Mouse (Mus musculus): ENCODE data around the gene Dpyd. TPM values are rescaled to one million over a fixed set of nuclear protein-coding genes. Genes with fewer than 3 reads are reported as not detected.

The Dpyd gene
- polyA plus RNA-seq, 1 experiment from 2014 or later = 6.6 TPM

- H3K4me2 ChIP-seq (replicated peaks) = no peak overlapping the region
- no peak overlapping the region for H3K27ac ChIP-seq (replicated peaks)
- no peaks in the 10 kb centered on the region for H3K36me3 ChIP-seq
- H3K4me3 ChIP-seq = no peak overlapping the region
- H3K9ac ChIP-seq (replicated peaks) = no peak overlapping the region
- no peaks in the 10 kb centered on the region for H3K9me3 ChIP-seq
- ATAC-seq (replicated peaks) = no peak
- WGBS = 93% methylated on average over 3 of the region's 3 CpGs
- H3K4me1 ChIP-seq = no peaks in the 10 kb centered on the region
- H3K27me3 ChIP-seq = no peaks in the 10 kb centered on the region
Measured at GRCm38 (mm10) chr3:118750269-118750668, 188.3 kb downstream of the Dpyd start.

DNA sequence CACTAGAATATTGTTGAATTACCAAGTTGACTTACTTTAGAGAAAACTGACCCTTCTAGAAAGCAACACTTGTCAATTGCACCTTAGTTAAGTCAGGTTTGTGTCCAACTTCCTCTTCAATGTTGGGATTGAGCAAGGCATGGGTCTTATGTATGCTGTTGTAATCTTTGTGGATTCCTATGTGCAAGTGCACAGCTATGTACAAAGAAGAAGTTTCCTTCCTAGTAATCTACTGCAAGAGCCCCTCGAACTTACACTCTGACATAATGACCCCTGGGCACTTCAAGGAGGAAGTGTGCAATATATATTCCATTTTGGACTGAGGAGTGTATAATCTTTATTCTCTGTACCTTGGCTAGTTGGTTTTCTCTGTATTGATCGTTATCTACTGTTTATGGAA, 191.7 kb downstream of the Dpyd start:
- Histone ChIP-seq H3K9ac (replicated peaks) (no peak overlapping the region), H3K4me2 (replicated peaks) (no peak overlapping the region), H3K9me3 (no peaks in the 10 kb centered on the region), H3K27me3 (no peaks in the 10 kb centered on the region), H3K4me3 (no peak overlapping the region), H3K36me3 (no peaks in the 10 kb centered on the region), H3K4me1 (no peaks in the 10 kb centered on the region), H3K27ac (replicated peaks) (no peak overlapping the region)
- no peak for ATAC-seq (replicated peaks)
- 90% methylated on average over 2 of the region's 2 CpGs for WGBS

DNA sequence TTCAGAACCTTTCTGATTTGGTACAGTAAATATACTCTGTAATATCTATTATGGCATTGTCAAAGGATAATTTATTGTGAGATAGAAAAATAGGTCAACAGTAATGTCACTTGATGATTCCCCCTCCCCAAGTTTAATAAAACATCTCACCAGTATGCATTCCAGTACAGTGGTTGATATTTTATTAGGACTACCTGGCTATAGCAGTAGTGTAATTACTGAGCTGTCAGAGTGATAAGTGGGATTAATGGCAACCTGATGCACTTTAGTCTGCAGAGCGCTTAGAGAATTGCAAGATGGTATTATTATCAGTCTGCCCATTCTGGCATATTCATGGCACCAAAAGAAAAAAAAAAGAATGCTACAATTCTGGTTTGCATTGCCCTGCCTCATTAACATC, 194.2 kb downstream of the Dpyd start:
- Histone ChIP-seq H3K9me3 (no peaks in the 10 kb centered on the region), H3K27me3 (no peaks in the 10 kb centered on the region), H3K9ac (replicated peaks) (no peak overlapping the region), H3K4me1 (no peaks in the 10 kb centered on the region), H3K4me2 (replicated peaks) (no peak overlapping the region), H3K27ac (replicated peaks) (no peak overlapping the region), H3K4me3 (no peak overlapping the region), H3K36me3 (no peaks in the 10 kb centered on the region)
- WGBS = 70% methylated on average over 1 of the region's 1 CpGs
- ATAC-seq (replicated peaks) = no peak

- H3K27me3 ChIP-seq = no peaks in the 10 kb centered on the region
- no peaks in the 10 kb centered on the region for H3K36me3 ChIP-seq
- no peak overlapping the region for H3K4me2 ChIP-seq (replicated peaks)
- ATAC-seq (replicated peaks) = no peak
- H3K9me3 ChIP-seq = no peaks in the 10 kb centered on the region
- WGBS = 80% methylated on average over 1 of the region's 1 CpGs
- no peak overlapping the region for H3K9ac ChIP-seq (replicated peaks)
- H3K4me3 ChIP-seq = no peak overlapping the region
- H3K27ac ChIP-seq (replicated peaks) = no peak overlapping the region
- H3K4me1 ChIP-seq = no peaks in the 10 kb centered on the region
Measured at GRCm38 (mm10) chr3:118812885-118813284, 251.0 kb downstream of the Dpyd start.

DNA sequence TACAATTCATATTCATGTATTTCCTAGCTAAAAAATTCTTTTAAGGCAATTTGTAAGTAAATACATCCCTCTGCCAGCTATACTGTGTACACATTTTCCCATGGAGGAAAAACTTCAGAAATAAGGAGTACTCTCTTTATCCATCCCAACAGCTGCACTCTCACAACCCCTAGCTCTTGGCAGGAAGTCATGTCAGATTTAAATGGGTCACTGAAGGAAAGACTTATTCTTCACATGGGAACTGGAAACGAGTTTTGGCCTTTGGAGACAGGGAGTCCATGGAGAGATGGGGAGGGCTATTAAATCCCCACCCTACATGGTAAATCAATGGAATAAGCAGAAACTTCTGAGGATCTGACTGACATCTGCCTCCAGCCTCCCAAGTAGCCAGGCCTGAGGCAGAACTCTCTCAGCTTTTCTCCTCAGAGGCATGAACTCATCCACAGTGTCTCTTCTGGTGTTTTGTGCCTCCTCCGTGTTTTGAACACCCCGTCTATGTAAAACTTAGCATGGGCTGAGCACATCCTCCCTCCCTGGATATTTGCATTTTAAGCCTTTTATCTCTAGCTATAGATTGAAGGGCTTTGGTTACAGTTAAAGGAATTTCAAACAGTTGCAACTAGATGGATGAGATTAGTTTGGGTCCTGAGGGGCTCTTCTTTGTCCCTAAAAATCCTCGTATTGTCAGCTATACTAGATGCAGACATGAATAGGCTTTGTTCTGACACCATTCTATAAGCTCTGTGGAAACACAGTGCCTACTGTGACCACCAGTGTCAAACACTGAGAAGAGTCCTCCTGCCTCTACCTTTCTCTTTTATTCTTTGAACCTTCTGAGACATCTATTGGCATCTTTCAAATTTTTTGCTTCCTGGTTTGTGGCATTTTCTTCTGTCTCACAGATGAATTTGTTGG, 288.9 kb downstream of the Dpyd start:
- no peaks in the 10 kb centered on the region for H3K27me3 ChIP-seq
- ATAC-seq (replicated peaks) = no peak
- H3K36me3 ChIP-seq = no peaks in the 10 kb centered on the region
- no peak overlapping the region for H3K4me2 ChIP-seq (replicated peaks)
- H3K4me1 ChIP-seq = no peaks in the 10 kb centered on the region
- H3K9ac ChIP-seq (replicated peaks) = no peak overlapping the region
- H3K9me3 ChIP-seq = no peaks in the 10 kb centered on the region
- 21% methylated on average over 4 of the region's 4 CpGs for WGBS
- H3K27ac ChIP-seq (replicated peaks) = no peak overlapping the region
- H3K4me3 ChIP-seq = no peak overlapping the region

GRCm38 (mm10) chr3:118852711-118853110, 290.8 kb downstream of the Dpyd start:
- 88% methylated on average over 5 of the region's 5 CpGs for whole genome bisulfite sequencing
- Histone ChIP-seq H3K9me3 (no peaks in the 10 kb centered on the region), H3K4me2 (replicated peaks) (no peak overlapping the region), H3K9ac (replicated peaks) (no peak overlapping the region), H3K27me3 (no peaks in the 10 kb centered on the region), H3K36me3 (no peaks in the 10 kb centered on the region), H3K4me3 (no peak overlapping the region), H3K27ac (replicated peaks) (no peak overlapping the region), H3K4me1 (no peaks in the 10 kb centered on the region)
- ATAC-seq (replicated peaks) = no peak

GRCm38 (mm10) chr3:118855411-118855810, 293.5 kb downstream of the Dpyd start:
- H3K27ac ChIP-seq (replicated peaks) = no peak overlapping the region
- no peak overlapping the region for H3K9ac ChIP-seq (replicated peaks)
- H3K4me3 ChIP-seq = no peak overlapping the region
- H3K9me3 ChIP-seq = no peaks in the 10 kb centered on the region
- H3K4me2 ChIP-seq (replicated peaks) = no peak overlapping the region
- H3K27me3 ChIP-seq = no peaks in the 10 kb centered on the region
- no peaks in the 10 kb centered on the region for H3K4me1 ChIP-seq
- no peak for ATAC-seq (replicated peaks)
- H3K36me3 ChIP-seq = no peaks in the 10 kb centered on the region
- WGBS = 67% methylated on average over 7 of the region's 7 CpGs

- Histone ChIP-seq H3K4me3 (no peak overlapping the region), H3K36me3 (no peaks in the 10 kb centered on the region), H3K9ac (replicated peaks) (no peak overlapping the region), H3K27ac (replicated peaks) (no peak overlapping the region), H3K4me2 (replicated peaks) (no peak overlapping the region), H3K27me3 (no peaks in the 10 kb centered on the region), H3K9me3 (no peaks in the 10 kb centered on the region), H3K4me1 (no peaks in the 10 kb centered on the region)
- 81% methylated on average over 10 of the region's 10 CpGs for WGBS
- no peak for ATAC-seq (replicated peaks)
Measured at GRCm38 (mm10) chr3:118869113-118870107, 307.5 kb downstream of the Dpyd start.

DNA sequence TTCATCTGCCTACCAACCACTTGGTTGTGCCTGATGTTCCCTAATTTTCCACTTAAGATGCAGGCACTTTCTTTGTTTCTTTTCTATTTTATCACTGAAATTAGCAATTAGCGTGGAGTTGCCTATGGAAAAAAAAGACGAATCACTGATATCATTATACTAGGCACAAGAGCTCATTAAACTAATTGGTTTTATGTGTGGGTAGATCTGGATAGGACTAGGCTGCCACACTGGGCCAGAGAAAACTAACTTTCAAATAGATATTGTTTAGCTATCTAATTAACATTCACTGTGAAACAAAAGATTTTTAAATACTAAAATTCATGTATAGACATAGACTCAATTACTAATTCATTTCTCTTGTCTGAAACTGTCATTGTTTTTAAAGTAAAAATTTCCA, 313.9 kb downstream of the Dpyd start:
- H3K4me3 ChIP-seq = no peak overlapping the region
- H3K4me2 ChIP-seq (replicated peaks) = no peak overlapping the region
- no peaks in the 10 kb centered on the region for H3K9me3 ChIP-seq
- H3K9ac ChIP-seq (replicated peaks) = no peak overlapping the region
- ATAC-seq (replicated peaks) = no peak
- no peaks in the 10 kb centered on the region for H3K4me1 ChIP-seq
- 25% methylated on average over 2 of the region's 2 CpGs for WGBS
- H3K27me3 ChIP-seq = no peaks in the 10 kb centered on the region
- no peak overlapping the region for H3K27ac ChIP-seq (replicated peaks)
- H3K36me3 ChIP-seq = no peaks in the 10 kb centered on the region

- WGBS = 83% methylated on average over 11 of the region's 11 CpGs
- H3K36me3 ChIP-seq = no peaks in the 10 kb centered on the region
- no peaks in the 10 kb centered on the region for H3K4me1 ChIP-seq
- H3K9me3 ChIP-seq = no peaks in the 10 kb centered on the region
- H3K9ac ChIP-seq (replicated peaks) = no peak overlapping the region
- H3K27me3 ChIP-seq = no peaks in the 10 kb centered on the region
- ATAC-seq (replicated peaks) = no peak
- H3K4me2 ChIP-seq (replicated peaks) = no peak overlapping the region
- H3K27ac ChIP-seq (replicated peaks) = no peak overlapping the region
- H3K4me3 ChIP-seq = no peak overlapping the region
Measured at GRCm38 (mm10) chr3:118899036-118899435, 337.1 kb downstream of the Dpyd start.

DNA sequence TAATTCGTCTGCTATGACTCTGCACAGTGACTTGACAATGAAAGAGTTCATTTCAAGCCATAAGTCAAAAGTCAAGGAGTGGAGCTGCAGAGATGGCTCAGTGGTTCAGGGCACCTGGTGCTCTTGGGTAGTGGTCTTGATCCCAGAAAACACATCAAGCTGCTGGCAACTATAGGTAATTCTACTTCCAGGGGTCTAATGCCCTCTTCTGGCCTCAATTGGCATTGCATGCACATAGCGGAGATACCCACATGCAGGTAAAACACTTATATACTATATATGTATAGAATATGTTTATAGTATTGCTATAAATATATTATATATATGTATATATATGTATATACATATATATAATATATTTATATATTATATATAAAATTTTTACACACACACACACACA, 429.4 kb downstream of the Dpyd start:
- H3K4me3 ChIP-seq = no peak overlapping the region
- no peaks in the 10 kb centered on the region for H3K4me1 ChIP-seq
- ATAC-seq (replicated peaks) = no peak
- 94% methylated on average over 2 of the region's 2 CpGs for WGBS
- no peaks in the 10 kb centered on the region for H3K27me3 ChIP-seq
- H3K9ac ChIP-seq (replicated peaks) = no peak overlapping the region
- no peak overlapping the region for H3K4me2 ChIP-seq (replicated peaks)
- no peaks in the 10 kb centered on the region for H3K36me3 ChIP-seq
- H3K27ac ChIP-seq (replicated peaks) = no peak overlapping the region
- no peaks in the 10 kb centered on the region for H3K9me3 ChIP-seq

DNA sequence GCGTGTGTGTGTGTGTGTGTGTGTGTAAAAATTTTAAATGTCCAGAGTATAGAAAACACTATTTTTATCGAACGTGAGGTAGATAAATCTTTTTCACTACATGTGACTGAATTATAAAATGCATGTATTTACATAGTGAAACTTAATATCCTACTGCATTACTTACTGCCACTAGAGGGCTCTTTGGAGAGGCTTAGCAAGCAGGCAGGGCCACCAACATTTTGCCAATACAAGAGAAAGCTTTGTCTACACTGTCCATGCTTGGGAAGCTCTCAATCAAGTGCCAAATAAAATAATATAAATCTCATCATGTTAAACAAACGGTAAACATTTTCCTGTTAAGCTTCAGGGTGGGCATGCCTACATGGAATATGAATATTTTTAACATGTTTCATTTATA, 429.9 kb downstream of the Dpyd start:
- no peak overlapping the region for H3K27ac ChIP-seq (replicated peaks)
- ATAC-seq (replicated peaks) = no peak
- no peak overlapping the region for H3K9ac ChIP-seq (replicated peaks)
- no peaks in the 10 kb centered on the region for H3K4me1 ChIP-seq
- H3K27me3 ChIP-seq = no peaks in the 10 kb centered on the region
- H3K36me3 ChIP-seq = no peaks in the 10 kb centered on the region
- H3K9me3 ChIP-seq = no peaks in the 10 kb centered on the region
- no peak overlapping the region for H3K4me2 ChIP-seq (replicated peaks)
- WGBS = 86% methylated on average over 4 of the region's 4 CpGs
- H3K4me3 ChIP-seq = no peak overlapping the region

Measured in forebrain, embryonic 15.5 days (tissue).